Mouse (Mus musculus) left cerebral cortex, postnatal 14 days (tissue): ENCODE measurements around the gene Ankrd40. TPM values are rescaled to one million over a fixed set of nuclear protein-coding genes. Genes with fewer than 3 reads are reported as not detected.
A peak's percentile ranks its signal among the peaks of the same experiment; 100 is the strongest.

Source experiments
- DNase-seq, 2 experiments: peaks; one replicate each; pipeline ENCODE4 v3.0.0; 2021 to 2022; ENCODE audit warnings: low spot score in 2 of 2, mixed read lengths in 1 of 2
- intact Hi-C: fragments of 180-260 bp; cut with DNase I; formaldehyde crosslinking; loops from one replicate; pipeline ENCODE4 v1.15.1; 2025
- total RNA-seq, 2 experiments: library from RNA; stranded (reverse); gene quantifications; 2 replicates each; pipeline ENCODE4 v1.2.3; 2021

Gene Ankrd40
- total RNA-seq, 2 experiments from 2014 or later: 106 to 108 TPM

DNA sequence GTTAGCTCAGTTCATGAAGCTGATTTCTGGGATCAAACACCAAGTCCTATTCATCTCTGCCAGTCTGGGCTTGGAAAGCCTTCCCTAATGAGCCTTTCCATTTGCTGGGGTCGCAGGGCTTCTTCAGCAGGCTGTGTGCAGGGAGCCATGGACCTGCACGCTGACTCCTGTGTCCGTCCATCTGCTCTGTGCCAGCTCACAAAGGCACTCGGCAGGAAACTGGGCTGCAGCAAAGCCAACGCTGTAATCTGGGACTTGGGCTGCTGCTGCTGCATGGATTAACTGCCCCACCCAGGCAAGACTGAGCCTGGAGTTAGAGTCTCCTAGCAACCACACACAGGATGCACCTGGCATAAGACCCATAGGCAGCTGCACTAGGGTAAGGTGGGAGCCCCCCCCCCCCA is 16.2 kb downstream of the Ankrd40 start:
- intact Hi-C loops: loop anchor here (5.0 kb wide), 1 partner anchor 58 kb away; no protein-coding TSS in a partner anchor
- no peak for DNase-seq

DNA sequence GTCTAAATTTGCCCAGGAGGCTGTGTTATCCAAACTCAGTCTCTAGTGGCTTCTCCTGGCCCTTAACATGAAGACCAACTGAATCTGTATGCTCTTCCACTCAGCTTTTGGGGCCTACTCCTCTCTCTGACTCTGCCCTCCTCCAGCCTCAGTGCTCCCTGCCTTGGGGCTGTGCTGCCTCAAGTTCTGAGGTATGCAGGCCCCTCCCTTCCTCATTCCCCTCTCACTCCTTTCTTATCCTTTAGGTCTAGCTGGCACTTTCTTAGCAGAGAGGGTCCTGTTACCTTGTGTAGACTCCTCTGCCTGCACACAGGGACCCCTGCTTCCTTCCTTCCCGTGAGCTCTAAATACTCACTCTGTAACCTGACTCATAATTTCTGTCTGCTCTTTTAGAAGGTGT is 16.7 kb downstream of the Ankrd40 start:
- intact Hi-C loops: loop anchor here (5.0 kb wide), 1 partner anchor 58 kb away; no protein-coding TSS in a partner anchor
- no peak for DNase-seq

DNA sequence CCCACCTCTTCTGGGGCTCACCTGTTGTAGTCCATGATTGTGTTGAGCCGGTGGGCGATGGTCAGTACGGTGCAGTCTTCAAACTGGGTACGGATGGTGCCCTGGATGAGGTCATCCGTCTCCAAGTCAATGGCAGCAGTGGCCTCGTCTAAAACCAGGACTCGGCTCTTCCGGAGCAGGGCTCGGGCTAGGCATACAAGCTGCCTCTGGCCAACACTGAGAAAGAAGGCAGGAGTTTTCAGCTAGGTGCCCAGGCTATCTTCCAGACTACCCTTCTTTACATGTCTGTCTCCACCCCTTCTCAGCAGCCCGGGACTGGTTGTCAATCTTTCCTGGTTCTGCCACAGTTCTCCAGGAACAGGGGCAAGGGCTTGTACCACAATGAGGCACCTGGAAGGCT is 18.1 kb downstream of the Ankrd40 start:
- intact Hi-C loops: no loop called here
- no peak for DNase-seq

DNA sequence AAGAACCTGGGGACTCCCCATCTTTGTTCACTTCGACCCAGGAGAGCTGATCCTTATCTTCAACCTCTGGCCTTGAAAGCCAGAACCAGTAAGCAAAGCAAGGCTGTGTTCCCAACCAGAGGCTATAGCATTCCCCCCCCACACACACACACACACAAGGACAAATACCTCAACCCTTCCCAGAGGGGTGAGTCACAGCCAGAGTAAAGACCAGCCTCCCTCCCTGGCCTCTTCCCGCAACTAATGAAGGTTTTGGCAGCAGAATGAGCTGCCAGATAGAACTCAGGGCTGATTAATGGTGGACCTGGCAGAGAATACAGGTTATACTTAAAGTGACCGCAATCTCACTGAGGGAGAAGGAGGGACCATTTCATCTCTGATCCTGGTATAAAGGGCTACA is 18.8 kb downstream of the Ankrd40 start:
- intact Hi-C loops: no loop called here

DNA sequence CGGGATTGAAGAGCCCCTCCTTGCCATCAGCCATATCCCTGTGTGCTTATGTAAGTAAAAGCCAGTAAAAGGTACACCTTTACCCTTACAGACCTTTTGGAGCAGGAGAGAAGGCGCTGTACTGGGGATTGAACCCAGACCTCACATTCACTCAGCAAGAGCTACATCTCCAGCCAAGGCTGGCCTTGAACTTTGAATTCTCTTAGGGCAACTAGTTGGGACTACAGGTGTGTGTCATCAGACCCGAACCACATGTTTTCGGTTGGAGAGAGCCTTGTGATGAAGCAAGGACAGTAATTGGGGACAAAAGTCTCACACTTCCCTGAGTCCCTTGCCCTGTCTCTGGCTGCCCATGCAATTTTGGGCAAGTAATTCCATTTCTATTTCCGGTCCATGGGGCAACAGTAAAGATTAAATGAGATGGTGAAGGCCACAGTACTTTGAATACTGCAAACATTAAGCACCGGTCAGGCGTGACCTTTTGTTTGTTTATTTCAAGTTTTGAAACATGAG is 19.3 kb downstream of the Ankrd40 start:
- no peak for DNase-seq
- intact Hi-C loops: no loop called here

More for the DNA sequence above, 18.8 kb downstream of the Ankrd40 start:
- DNase-seq: no peak

DNA sequence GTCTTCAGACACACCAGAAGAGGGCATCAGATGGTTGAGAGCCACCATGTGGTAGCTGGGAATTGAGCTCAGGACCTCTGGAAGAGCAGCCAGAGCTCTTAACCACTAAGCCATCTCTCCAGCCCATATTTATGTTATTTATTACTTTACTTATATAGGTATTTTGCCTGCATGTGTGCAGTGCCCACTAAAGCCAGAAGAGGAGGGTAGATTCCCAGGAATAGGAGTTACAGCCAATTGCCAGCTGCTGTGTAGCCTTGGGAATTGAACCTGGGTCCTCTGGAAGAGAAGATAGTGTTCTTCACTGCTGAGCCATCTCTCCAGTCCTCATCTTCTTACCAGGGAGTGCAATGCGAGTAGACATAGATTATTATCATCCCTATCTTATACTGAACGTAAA is 22.0 kb downstream of the Ankrd40 start:
- intact Hi-C loops: no loop called here
- DNase-seq: no peak

DNA sequence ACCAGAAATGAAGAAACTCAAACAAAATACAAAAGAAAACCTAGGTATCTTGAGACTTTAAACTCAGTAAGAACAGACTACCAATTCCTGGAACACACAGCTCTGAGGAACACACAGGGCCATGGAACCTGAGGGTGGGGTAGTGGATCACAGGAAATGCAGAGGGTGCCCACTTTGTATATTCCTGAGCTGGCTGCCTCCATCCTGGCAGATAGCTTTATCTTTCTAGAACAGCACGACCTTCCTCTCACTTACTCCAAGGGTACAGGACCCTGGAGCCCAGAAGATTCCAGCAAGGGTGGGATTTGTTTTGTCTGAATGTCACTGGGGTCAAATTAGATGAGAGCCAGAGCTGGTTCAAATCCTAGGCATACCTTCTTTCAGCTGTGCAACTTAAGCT is 22.5 kb downstream of the Ankrd40 start:
- no peak for DNase-seq
- intact Hi-C loops: no loop called here

DNA sequence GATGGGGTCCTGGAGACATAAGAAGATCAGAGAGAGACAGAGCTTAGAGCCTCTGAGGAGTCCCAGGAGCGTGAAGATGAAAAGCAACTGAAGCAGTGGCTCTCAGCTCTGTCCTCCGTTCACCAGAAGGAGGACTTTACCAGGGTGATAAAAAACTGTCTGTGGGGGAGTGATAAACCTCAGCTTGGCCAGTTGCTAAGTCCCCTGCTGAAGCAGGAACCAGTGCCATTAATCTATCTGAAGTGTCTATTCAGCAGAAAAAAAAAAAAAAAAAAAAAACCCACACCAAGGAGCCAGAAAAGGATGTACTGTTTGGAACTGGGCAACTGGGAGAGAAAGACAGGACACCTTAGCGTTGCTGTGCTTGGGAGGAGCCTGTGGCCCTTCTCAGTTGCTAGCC is 23.3 kb downstream of the Ankrd40 start:
- no peak for DNase-seq
- intact Hi-C loops: no loop called here

DNA sequence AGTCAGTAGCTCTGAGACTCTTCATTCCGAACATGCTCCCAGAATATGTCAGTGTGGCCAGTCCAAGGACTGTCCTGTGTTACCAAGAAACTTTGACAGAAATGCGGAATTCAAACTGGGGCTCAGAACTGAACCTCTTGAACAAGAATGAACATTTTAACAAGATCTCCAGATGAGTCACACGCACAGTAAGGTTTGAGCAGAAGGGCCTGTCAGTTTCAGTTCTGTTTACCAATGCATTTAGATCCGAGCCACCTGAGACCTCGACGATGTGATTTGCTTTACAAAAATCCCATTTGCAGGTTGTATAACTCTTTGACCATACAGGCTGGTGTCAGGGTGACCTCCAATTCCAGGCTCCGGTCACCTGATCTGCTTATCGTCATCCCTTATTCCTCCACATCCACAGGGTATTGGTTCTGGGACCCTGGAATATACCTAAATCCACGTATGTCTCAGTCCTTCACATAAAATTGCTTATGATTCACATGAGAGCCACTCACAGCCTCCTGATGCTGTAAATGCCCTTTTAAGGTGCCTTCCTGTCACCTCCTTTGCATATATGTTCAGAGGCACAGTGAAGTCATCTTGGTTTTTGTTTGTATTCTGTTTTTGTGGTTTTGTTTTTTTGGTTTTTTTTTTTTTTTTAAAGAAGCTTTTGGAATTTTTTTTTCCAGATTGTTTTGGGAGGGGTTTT is 27.9 kb downstream of the Ankrd40 start:
- no peak for DNase-seq
- intact Hi-C loops: loop anchor here (5.0 kb wide), 1 partner anchor 47 kb away; no protein-coding TSS in a partner anchor

DNA sequence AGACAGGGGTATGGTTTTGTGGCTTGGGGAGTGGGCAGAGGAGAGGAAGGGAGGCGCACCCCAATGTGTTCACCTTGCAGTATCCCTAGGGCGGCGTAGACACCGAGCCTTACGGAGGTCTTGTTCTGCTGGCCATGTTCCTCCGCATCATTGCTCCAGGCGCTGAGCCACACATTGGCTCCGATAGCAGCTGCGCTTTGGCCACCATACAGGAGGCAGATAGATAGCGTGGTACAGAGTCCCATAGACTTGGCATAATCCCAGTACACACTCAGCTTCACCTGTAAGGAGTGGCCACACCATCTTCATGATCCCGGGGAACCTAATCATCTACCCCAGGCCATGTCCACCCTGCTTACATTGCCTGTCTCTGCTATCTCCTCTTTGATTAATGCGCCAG is 31.4 kb downstream of the Ankrd40 start:
- DNase-seq: no peak
- intact Hi-C loops: loop anchor here (5.0 kb wide), 1 partner anchor 43 kb away; no protein-coding TSS in a partner anchor

DNA sequence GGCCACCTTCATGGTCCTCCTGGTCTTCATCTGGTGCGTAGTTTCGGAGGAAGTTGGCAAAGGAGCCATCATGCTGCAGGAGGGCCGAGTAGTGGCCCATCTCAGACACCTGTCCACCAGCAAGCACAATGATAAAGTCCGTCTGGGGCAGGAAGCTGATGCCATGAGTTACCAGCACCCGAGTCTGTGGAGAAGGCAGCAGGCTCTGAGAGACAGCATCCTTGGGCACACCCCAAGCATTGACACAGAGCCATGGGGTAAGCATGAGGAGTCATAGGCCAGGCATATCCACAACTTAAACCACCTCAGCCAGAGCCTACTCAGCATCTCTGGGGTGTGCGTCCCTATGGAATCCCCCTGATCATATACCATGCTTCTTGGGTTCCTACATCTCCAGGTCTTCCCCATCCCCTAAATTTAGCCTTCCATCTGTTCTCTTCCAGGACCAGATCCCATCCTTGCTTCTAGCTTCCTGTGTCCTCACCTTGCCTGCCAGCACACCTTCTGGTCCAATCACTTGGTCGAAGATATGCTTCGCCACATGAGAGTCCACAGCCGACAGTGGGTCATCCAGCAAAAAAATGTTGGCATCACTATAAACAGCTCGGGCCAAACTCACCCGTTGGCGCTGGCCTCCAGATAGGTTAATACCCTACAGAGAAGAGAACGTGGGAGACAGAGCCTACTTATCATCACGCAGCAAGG is 33.5 kb downstream of the Ankrd40 start:
- intact Hi-C loops: no loop called here
- DNase-seq: no peak

DNA sequence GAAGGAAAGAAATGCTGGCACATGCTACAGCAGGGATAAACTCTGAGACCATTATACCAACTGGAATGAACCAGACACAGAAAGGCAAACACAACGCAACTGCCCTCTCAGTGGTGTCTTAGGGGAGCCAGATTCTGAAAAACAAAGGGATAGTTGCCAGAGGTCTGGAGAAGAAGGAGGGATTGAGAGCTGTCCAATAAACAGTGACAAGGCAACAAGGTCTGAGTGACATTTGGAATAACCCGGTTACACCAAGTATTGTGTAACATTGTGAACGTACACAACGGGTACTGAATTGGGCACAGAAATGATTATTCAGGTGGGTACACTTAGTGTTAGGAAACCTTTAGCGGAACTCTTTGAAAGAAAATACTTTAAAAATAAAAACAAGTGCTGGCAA is 34.3 kb downstream of the Ankrd40 start:
- intact Hi-C loops: no loop called here
- DNase-seq: no peak

DNA sequence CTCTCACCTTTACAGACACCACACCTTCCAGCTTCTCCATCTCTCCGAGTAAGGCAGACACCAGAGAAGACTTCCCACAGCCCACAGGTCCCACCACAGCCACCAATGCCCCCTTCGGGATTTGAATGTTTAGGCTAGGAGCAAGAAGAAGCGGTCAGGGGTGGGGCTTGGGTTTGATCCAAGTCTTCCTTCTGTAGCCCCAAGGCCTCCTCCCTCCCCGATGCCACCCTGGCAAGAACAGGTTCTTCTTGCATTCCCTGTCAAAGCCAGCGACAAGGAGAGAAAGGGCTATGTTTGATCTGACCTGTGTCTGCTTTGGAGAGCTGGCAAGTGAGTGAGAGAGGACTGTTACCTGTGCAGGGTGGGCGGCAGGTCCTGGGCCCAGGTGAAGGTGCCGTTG is 35.9 kb downstream of the Ankrd40 start:
- no peak for DNase-seq
- intact Hi-C loops: no loop called here

DNA sequence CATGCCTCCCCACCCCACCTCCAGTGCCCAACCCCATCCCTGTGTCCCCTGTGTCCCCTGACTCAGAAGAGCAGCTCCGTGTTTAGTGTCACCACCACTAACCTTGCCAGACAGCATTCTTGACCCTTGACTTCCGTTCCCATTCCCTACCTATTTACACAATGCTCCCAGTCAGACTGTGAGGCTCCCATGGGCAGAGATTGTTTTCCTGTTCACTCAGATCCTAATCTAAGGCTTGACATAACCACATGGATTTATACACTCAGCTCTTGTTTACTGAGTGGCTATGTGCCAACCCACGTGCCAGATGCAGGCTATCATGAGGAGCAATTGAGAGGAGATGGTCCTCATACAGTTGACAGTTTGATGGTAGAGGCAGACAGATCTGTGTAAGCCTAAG is 37.5 kb downstream of the Ankrd40 start:
- no peak for DNase-seq
- intact Hi-C loops: no loop called here

DNA sequence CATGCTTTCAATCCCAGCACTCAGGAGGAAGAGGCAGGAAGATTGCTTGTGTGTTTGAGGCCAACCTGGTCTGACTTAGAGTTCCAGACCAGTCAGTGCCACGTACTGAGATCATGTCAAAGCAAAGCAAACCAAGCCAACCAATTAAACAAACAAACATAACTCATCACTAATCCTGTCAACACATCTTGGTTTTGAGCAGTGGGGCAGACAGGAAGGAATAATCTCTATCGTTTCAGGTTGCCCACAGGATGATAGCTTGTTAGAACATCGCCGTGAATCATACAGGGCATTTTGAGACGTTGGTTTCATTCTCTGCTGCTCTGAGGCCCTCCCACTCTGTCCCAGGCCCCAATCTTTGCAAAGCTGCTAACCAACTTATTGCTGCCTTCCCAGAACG is 42.2 kb downstream of the Ankrd40 start:
- DNase-seq: no peak
- intact Hi-C loops: no loop called here

DNA sequence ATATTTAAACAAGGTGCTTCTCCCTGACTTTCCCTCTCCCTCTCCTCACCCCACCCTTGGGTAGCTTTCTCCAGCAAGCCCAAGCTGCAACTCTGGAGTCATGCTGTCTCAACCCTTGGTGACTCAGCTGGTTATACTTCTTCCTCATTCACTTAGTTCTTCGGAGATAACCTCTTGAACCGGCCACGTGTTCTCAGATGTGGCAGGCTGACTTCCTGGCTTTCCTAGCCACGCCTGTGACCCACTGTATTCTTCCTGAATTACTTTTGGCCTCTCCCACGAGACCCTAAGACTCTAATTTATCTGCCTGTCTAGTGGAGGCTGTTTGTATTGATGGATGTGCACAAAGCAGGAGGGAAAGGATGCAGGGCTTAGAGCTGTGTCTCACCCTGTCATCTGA is 43.0 kb downstream of the Ankrd40 start:
- DNase-seq: no peak
- intact Hi-C loops: no loop called here

DNA sequence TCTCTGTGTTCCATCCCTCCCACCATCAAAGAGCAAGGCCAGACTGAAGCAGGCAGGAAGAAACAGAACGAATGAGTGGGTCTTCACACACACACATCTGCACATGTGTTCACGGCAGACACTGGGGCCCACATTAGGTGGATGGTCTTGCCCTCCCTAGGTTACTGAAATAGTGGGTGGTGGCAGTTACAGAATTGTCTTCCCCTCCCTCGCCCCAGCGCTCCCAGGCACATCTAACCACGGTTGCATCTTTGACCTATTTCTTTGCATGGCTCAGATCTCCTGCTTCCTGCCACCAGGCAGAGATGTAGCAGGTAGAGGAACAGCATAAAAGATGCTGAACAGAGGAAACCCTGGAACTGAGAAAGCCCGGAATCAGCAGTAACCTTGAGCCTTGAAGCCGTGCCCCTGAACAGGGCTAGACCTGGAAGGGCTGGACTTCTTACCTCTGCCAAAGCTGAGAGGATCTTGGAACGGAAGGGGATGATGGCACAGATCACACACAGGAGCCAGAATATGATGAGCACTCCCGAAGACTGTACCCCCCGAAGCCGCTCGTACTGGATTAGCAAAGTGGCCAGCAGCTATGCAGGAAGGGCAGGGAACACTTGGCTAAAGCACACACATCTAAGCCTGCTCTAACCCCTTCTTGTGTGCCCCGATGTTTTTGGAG is 46.6 kb downstream of the Ankrd40 start:
- no peak for DNase-seq
- intact Hi-C loops: no loop called here

DNA sequence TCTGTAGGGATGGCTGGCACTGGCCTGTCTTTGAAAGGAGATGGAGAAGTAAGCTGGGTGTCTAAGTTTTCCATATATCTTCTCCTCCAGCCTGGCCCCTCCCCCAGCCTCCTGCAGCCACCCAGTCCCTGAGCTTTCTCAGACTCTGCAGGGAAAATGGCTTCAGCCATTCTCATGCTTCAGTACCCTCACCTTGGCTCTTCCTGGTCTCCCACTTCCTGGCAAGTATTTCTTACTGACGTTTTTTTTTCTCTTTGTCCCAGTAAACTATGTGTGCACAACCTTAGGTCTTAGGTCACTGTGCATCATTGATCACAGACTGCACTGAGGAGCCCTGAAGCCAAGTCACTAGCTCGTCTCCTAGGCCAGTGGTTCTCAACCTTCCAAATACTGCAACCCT is 51.3 kb downstream of the Ankrd40 start:
- intact Hi-C loops: no loop called here
- no peak for DNase-seq

DNA sequence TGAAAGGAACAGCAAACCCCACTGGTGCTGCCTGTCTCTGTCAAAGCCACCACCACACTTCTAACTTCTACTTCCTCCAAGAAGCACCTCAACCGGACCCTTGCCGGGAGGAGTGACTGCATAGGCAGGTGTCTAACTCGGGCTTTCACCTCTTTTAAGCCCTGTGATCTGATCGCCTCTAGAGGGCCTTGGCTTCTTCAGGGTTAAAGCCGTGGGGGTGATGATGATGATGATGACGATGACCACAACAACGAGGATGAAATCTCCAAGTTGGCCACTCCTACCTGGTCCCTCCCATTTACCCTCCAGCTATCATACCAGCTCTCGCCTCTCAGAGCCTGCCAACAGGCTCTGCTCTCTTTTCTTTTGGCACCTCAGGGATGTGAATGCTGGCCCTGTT is 51.9 kb downstream of the Ankrd40 start:
- intact Hi-C loops: no loop called here
- DNase-seq: no peak

DNA sequence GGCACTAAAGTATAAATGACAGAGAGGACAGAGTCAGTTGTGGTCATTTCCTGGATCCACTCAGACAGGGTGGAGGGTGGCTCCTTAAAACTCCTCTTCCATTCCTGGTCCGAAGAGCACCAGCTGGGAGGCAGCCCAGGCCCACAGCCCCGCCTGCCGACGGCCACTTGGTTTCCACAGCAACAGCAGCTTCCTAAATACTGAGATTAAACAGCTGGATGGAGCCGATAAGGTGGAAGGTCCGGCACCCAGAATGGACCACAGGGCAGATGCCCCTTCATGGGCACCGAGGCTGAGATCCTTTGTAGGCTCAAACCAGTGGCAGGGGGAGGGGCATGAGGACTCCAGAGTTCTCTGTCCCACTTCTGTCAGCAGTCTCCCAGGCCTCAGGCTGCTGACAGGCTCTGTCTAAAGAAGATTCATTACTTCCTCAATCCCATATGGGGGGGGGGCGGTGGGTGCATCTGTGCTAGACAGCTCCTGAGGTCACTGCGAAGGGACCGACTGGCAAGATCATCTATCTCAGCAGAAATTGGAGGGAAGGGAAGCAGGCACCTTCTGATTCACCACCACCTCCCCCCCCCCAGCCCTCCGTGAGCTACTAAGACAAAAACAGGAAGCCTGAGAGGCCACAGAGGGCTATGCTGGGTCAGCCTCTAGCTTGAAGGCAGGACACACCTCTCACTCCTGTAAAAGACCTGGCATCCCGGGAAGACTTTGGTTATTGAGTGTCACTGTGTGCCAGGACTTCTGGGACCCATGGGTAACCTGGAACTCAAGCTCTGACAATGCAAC is 58.4 kb downstream of the Ankrd40 start:
- intact Hi-C loops: no loop called here
- DNase-seq: peak; percentile 39 to 66
